Mouse (Mus musculus) bone marrow macrophage, adult 2 months (primary cell): ENCODE measurements around the gene Unc45a.

Experiments
- CTCF ChIP-seq: IDR thresholded peaks from 2 replicates; pipeline ENCODE4 v1.5.1; 2012; ENCODE audit warnings: low read depth, mild to moderate bottlenecking, low read length, moderate library complexity
- POLR2A ChIP-seq: IDR thresholded peaks from 2 replicates; pipeline ENCODE4 v1.6.1; 2012; ENCODE audit warnings: mild to moderate bottlenecking, low read depth, low read length, borderline replicate concordance

GRCm38 (mm10) chr7:80370649-80371040 is 29.8 kb upstream of the Unc45a start:
- TF ChIP-seq CTCF: no peak
- no peak for TF ChIP-seq POLR2A
